Mouse (Mus musculus) gastrocnemius, postnatal 10 days (tissue): ENCODE results near the gene Zgrf1. TPM values are rescaled to one million over a fixed set of nuclear protein-coding genes. Genes with fewer than 3 reads are reported as not detected.
A peak's percentile ranks its signal among the peaks of the same experiment; 100 is the strongest.

Experiments used
- DNase-seq: peaks from one replicate; pipeline ENCODE4 v3.0.0; 2021; ENCODE audit warnings: mixed read lengths
- microRNA-seq, 2 experiments: library from miRNA; unstranded; fragments of <30 nt; microRNA quantifications; one replicate each; pipeline ENCODE4 v1.2.0; 2021
- total RNA-seq, 2 experiments: library from RNA; stranded (reverse); gene quantifications; 2 replicates each; pipeline ENCODE4 v1.2.3; 2021

Zgrf1 gene
- total RNA-seq, 2 experiments from 2014 or later, result 2.4 to 3.5 TPM

GRCm38 (mm10) chr3:127639875-127640761, 86.8 kb downstream of the Zgrf1 start:
- DNase-seq, result peak; percentile 57

GRCm38 (mm10) chr3:127640762-127641700, 87.7 kb downstream of the Zgrf1 start:
- no peak for DNase-seq

- DNase-seq, result no peak
Measured at GRCm38 (mm10) chr3:127642211-127642610, 88.9 kb downstream of the Zgrf1 start.

- DNase-seq, result no peak
Measured at GRCm38 (mm10) chr3:127646156-127646825, 93.0 kb downstream of the Zgrf1 start.

GRCm38 (mm10) chr3:127651742-127652653, 98.7 kb downstream of the Zgrf1 start:
- no peak for DNase-seq

- DNase-seq, result no peak
Measured at GRCm38 (mm10) chr3:127660712-127661111, 107.4 kb downstream of the Zgrf1 start.

GRCm38 (mm10) chr3:127661646-127662531, 108.6 kb downstream of the Zgrf1 start:
- no peak for DNase-seq

Small RNA genes lying within 50 kb of the gene (microRNA-seq; reads per million reads assigned to microRNA genes)
- gene Mir302a, result 0 to 0.25 reads per million in 2 experiments
- gene Mir302b, result 0.95 to 1.5 reads per million in 2 experiments
- 0 reads per million in 2 experiments for gene Mir302c
- 0.50 to 0.95 reads per million in 2 experiments for gene Mir302d
- gene Mir367, result 0 reads per million in 2 experiments

Other genes with a start within 250 kb of the Zgrf1 start
- 100 to 1,000 TPM; 136 to 145 TPM for gene Ank2, start 54.1 kb upstream of the Zgrf1 start, total RNA-seq
- gene Larp7, start 140 bp upstream of the Zgrf1 start, total RNA-seq, result 10 to 100 TPM; 15.3 to 19.5 TPM
- gene Neurog2, start 79.6 kb downstream of the Zgrf1 start, total RNA-seq, result not detected
- gene Alpk1, start 227.0 kb downstream of the Zgrf1 start, total RNA-seq, result 1 to 10 TPM; 2.0 to 3.1 TPM
- 1 to 10 TPM; 1.7 to 2.7 TPM for gene Tifa, start 236.3 kb downstream of the Zgrf1 start, total RNA-seq